Mouse (Mus musculus): ENCODE data around the gene Tcte2.

Gene Tcte2

DNA sequence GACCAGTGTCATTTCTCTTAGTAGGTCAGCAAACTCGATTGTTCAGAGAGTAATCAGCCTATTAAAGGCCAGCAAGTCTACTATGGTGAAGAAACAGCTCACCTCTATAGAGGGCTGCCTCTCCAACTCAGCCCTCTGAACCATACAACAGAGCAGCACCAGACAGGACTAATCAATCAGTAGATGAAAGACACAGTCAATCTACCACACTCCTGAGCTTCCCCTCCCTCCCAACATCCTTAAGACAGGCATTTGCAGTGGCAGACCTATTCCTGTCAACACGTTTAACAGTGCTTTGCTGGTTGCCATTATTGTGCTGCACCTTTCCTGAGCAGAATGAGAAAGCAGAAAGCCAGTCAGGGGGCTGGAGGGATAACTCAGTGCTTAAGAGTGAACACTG, 16.3 kb downstream of the Tcte2 start:
- peak in 1 of 2 experiments; percentile 36 for DNase-seq (ENCODE audit: low spot score in 2 of 2)

DNA sequence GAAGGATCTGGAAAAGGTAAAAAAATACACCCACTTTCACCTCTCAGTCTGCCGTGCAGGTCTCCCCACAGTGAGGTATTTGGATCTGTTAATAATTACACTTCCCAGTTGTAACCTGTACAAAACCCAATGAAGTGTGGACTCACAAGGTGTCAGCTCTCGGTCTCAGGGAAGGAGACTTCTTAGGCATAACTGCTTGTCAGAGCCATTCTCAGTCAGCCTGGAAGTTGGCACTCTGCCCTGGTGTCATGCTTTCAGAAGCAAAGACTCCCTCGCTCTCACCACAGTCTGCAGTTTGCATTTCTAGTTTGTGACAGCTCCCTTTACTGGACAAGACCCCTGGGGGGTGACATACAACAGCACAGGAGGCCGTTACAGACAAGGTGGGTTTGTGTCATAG, 16.8 kb downstream of the Tcte2 start:
- peak in 1 of 2 experiments; percentile 69 for DNase-seq (ENCODE audit: low spot score in 2 of 2)

DNA sequence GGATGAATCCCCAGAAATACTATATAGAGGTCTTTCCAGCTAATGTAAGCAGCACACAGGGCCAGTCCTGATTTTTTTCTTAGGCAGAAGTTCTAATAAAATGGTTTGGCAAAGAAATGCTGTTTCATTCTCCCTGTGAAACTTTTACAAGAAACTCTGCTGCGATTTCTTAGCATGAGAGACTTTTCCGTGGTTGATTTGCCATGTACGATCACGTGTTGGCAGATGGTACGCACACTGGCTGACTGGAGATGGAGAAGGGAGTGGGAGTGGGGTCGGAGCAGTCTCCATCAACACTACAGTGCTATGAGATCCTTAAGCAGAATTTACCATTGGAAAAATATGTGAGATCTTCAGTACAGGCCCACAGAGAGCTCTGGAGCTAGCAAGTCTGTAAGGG, 17.4 kb downstream of the Tcte2 start:
- DNase-seq (ENCODE audit: low spot score in 2 of 2) = peak in 1 of 2 experiments; percentile 45

DNA sequence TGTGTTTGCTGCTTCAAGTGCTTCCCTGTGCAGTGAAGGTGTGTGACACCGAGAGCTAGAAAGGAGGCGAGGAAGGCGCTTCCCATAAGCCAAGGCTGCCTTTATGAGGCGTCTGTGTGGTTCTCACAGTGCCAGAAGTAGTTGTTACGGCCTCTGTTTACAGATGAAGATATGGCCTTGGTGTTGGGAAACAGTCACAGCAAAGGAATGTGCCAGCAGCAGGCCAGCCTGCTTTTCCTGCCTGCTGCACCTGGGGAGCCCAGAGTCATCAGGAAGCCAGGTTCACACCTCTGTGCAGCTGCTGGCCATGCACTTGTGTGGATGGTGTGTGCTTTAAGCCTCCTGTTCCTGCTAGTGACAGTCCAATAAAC, 17.9 kb downstream of the Tcte2 start:
- peak; percentile 42 to 59 for DNase-seq (ENCODE audit: low spot score in 2 of 2)

DNA sequence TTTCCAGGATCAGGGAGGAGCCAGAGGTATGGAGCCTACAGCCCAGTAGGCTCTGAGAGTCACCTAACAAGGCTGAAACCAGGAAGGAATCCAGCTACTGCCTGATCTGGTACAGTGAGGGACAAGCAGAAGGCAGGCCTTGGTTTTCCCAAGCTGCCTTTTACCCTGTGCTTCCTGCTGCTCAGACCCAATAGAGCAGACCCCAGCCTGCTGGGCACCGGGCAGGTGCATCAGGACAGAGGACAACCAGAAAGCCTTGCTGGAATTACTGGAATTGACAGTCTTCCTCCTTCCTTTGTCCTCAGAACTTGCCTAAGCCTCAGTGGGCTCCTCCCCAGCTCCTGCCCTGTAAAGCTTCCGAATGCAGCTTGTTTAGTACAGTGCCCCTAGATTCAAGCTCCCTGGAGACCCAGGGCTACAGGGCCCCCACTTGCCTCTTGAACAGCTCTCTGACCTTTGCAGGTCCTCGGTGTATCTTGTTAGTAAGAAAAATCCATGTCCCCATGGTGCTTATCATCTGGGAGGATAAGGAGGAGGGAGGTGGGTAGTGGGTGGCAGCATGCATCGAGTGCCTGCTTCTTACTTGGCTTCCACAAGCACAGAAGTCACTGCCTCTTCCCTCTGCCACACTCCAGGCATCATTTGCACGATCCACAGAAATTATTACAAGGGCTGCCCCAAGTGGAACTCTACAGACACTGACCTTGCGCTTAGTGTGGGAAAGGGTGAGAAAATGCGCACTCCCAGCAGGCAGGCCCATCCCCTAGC, 18.5 kb downstream of the Tcte2 start:
- peak in 1 of 2 experiments; percentile 39 for DNase-seq (ENCODE audit: low spot score in 2 of 2)

DNA sequence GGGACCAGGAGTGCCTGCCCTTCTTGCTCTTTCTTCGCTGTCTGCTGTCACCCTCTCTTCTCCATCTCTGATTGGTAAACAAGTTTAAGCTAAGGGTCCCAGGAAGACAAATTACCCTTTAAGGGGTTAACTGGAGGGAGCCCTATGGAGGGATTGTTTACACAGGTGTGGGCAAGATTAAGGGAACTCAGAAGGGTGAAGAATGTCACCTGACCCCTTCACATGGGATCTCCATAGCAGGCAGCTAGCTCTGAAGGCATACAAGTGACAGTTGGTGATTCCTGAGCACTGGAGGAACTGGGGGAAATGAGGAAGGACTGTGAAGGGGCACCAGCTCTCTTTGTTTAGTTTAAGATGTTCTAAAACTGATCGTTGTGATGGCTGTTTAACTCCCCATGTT, 19.3 kb downstream of the Tcte2 start:
- DNase-seq (ENCODE audit: low spot score in 2 of 2) = no peak

DNA sequence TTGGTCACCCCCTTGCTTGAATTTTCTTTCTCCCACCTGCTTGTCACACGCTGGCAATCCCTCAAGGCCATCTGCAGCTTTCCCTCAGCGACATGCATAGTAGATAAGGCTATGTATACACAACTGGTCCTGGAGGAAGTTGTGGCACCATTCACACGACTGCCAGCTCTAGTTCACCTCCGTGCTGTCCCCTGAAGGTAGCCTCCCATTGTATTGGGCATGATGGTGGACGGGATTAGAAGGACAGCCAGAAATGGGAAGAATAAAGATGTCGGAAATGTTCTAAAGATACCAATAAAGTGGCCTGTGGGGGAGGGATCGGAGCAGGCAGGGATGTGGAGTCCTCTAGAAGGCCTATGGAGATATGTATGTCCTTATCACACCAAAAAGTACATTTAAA, 20.0 kb downstream of the Tcte2 start:
- DNase-seq (ENCODE audit: low spot score in 2 of 2) = peak in 1 of 2 experiments; percentile 44

DNA sequence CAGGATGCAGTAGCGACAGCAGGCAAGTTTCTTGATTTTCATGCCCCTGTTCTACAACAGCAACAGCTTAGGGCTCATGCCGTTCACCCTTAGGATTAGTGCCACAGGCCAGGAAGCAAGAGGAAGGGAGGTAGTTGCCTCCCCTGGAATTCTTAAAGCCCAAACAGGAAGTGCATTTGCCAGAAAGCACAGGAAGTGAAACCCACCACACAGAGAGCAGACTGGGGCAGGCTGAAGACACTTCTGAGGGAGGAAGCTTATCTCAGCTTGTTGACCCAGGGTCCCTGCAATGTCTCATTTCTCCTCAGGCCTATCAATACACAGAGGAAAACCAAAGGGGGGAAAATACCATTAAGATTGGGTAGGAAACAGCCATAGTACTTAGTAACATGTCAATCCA, 20.8 kb downstream of the Tcte2 start:
- peak in 1 of 2 experiments; percentile 35 for DNase-seq (ENCODE audit: low spot score in 2 of 2)

DNA sequence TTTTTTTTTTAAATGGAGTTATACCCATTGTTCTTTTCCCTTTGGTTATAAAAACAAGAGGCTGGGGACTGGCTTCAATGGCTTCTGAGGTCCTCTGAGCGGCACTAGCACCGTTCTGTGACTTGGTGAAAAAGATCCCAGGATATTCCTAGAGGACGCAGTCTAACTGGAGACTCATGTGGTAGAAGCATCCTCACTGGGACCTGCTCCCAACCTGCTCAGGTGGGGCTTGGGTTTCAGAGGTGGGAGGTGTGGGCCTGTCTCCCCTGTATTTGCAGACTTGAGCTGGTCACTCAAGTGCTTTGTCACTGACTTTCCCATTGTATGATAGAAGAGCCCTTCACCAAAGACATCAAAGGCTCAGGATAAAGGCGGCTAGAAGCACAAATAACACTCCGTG, 21.6 kb downstream of the Tcte2 start:
- peak in 1 of 2 experiments; percentile 50 for DNase-seq (ENCODE audit: low spot score in 2 of 2)

DNA sequence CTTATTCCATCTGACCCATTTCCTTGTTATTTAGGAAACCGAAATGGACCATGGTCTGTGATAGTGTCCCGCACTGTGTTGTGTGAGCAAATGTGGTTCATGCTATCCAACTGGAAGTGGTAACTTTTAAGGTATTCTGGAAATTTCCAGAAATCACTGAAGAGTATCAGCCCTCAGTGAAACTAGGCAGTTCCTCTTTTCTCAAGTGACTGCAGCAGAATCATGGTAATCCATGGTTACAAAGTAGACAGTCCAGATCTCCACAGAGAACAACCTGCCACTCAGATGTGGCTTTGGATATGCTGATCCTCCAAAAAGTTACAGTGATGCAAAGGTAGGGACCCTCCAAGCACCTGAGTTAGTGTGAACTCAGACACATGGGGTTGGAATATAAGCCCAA, 22.7 kb downstream of the Tcte2 start:
- DNase-seq (ENCODE audit: low spot score in 2 of 2) = no peak

DNA sequence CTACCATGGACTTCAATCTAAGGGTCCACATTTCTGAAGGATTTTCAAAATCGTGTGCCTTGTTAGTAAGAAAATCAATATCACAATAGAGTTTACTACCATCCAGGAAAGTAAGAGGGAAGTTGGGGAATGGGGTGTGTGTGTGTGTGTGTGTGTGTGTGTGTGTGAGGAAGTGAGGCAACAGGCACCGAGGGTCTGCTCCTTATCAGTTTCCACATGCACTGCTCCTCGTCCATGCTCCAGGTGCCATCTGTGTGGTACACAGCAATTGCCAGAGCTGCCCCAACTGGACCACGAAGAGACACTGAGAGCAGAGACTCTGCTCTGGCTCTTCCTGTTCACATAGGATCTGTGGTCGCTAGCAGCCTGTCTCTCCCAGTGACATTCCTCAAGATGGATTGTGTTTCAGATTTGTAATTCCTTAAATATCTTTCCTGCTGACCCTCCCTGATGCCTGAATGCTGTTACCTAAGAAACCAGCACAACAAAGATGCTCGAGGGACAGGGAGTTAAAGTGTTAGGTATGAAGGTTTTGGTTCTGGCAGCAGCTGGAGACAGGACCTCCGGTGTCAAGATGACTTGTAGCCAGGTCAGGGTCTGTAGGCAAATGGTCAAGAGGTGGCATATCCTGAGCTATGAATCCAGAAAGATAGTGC, 23.4 kb downstream of the Tcte2 start:
- DNase-seq (ENCODE audit: low spot score in 2 of 2) = no peak

DNA sequence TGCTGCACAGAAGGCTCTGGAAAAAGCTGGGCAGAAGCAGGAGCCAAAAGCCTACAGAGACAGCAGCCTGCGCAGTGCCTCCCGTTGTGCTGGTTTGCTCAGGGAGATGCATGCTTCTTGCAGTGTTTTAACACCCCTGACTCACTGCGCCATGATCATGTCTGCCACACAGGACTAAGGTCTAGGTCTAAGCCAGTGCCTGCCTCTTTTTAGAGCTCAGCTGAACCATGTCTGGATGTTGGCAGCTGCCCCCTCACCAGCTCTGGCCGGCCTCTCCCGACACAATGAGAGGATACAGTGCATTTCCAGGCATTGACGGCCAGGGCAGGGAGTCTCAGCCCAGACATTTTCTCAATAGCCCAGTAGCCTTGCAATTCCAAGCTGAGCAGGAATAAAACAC, 24.3 kb downstream of the Tcte2 start:
- DNase-seq (ENCODE audit: low spot score in 2 of 2) = no peak

DNA sequence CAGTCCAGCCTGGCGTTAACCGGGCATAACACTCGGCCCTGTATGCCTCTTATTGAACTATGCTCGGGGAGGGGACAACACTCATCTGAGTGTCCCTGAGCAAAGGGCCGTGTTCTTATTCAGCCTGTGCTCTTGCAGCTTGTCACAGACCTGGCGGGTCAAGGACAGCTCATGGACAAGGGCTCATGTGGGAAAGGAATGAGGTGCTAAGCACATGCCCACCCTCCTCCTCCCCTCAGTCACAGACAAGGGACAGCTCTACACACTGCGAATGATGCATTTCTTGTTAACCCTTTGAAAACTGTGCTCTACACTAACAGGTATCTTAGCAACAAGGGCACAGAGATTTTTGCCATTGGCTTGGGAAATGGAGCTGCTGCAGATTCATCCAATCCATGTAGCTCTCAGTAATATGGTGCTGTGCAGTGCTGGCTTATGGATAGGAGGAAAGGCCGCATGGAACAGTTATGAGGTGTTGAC, 25.8 kb downstream of the Tcte2 start:
- no peak for DNase-seq (ENCODE audit: low spot score in 2 of 2)

DNA sequence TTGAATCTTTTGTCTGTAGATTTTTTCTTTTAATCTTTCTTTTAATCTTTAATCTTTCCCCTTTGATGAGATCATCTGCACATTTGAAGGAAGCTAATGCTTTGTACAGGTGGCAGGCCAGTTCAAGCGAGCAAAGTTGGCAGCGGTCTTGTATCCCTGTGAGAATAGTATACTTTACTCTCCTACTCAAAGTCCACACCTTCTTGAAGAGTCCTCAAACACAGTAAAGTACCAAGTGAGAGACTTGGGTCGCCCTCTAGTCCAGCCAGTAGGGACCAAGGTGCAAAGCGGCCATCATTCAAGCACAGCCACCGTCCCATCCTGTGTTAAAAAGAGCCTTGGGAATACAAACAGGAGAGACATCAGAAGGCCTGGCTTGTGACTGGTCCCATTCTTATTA, 26.6 kb downstream of the Tcte2 start:
- no peak for DNase-seq (ENCODE audit: low spot score in 2 of 2)

DNA sequence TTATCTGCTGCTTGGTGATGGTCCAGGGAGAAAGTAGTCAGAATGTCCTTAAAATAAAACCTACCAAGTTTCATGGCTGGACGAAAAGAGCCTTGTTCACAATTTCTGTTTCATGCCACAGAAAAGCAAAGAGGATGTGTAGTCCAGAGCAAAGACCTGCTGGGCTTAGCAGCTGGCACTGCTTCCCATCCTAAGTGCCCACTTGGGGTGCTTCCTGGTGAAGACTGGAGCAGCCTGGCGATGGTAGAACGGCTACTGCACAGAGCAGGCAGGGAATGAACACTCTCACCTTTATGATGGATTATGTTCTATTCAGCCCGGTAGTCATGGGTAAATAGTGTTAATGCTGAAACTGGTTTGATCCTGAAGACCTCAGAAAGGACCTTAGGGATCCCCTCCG, 27.7 kb downstream of the Tcte2 start:
- DNase-seq (ENCODE audit: low spot score in 2 of 2) = no peak

DNA sequence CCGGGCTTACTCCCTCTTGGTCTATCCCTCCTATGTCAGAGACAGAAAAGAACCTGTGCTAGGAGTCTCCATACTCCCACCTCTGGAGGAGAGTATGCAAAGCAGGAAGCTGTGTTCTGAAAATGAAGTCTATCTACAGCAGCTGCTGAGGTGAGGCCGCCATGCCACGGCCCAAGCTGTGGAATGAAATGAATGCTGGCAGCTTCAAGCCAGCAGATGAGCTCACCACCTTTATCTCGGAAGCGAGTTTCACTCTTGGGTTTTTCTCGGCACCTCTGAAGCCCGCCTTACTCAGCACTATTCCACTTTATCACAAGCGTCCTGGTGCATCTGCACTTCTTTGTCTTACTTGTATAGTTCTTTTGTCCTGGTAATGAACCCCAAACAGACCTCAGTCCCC, 28.9 kb downstream of the Tcte2 start:
- no peak for DNase-seq (ENCODE audit: low spot score in 2 of 2)

DNA sequence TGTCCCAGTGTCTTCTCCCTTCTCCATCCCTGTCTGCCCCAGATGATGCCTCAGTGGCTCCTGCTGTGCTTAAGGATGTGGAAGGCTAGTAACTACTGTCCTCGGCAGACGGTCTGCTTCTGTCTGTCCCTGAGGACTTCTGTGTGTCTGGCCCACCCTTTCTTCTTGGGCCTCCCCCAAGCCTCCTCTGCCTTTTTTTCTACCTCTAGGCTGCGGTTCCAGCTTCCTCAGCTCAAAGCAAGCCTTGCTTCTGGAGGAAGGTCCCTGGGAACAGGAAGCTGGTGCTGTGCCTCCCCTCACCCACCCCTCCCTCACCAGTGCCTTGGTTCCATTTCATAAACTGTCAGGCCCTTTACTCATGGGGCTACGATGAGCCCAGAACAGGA, 29.9 kb downstream of the Tcte2 start:
- DNase-seq (ENCODE audit: low spot score in 2 of 2) = no peak

DNA sequence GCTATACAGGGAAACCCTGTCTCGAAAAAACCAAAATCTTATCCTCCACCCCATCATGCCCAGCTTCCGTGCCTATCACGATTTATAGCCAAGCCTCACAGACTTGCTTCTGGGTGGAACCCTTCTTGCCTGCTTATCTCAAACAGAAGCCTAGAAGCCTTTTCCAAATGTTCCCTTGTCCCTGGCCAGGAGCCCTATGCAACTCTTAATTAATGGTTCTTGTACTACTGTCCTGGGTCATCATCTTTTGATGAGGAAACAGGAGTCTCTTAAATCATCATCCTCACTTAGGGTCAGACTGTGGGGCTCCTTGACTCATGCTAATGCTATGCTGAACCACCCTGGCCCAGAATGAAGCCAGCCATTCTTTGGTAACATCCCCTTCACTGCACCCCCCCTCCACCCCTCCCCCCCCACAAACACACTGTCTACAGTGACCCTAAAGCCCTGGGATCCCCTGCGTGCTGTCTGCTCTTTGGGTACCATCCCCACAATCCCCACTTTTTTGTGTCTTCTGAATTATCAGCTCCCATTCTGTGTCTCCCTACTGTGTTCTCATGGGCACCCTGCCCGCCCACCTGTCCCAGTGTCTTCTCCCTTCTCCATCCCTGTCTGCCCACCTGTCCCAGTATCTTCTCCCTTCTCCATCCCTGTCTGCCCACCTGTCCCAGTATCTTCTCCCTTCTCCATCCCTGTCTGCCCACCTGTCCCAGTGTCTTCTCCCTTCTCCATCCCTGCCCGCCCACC, 30.5 kb downstream of the Tcte2 start:
- no peak for DNase-seq (ENCODE audit: low spot score in 2 of 2)

DNA sequence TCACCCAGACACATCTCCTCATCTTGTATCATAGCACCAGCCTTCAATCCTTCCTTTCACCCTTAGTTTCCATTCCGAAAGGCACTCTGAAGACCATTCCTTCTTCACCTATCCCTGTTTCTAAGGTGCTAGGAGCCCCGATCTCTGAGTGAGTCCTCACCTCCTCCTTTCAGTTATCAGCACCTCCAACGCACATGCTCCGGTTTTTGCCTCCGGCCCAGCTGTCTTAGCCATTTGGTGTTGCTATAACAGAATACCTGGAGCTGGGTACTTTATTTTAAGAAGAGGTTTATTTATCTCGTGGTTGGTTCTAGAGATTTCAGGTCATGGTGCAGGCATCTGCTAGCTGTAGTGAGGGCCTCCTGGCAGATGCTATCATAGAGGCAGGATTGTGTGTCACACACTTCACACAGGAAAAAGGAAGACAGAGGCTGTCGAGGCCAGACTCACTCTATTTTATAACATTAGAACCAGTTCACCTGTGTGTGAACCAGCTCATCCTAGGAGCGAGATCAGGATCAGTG, 34.7 kb downstream of the Tcte2 start:
- DNase-seq (ENCODE audit: low spot score in 2 of 2) = no peak

DNA sequence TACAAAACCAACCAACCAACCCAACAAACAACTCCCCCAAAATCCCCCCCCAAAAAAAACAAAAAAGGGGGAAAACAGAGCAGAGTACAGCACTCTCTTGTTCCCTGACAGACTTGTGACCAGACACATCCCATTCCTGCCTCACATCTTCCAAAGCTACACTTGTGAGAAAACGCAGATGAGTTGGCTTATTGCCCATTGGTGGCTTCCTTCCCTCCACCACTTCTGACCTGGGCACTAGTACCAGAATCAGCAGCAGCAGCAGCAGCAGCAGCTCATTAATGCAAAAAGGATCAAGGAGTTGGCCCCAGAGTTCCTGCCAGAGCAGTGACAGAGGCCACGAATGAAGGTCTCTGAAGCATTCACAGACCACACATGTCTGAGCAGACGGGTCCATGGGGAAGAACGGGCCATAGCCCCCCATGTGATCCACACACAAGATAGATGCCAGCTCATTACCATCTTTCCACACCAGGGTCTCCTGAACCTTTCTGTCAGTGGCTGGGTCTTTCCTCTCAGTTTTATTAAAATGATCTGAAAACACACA, 36.5 kb downstream of the Tcte2 start:
- no peak for DNase-seq (ENCODE audit: low spot score in 2 of 2)

DNA sequence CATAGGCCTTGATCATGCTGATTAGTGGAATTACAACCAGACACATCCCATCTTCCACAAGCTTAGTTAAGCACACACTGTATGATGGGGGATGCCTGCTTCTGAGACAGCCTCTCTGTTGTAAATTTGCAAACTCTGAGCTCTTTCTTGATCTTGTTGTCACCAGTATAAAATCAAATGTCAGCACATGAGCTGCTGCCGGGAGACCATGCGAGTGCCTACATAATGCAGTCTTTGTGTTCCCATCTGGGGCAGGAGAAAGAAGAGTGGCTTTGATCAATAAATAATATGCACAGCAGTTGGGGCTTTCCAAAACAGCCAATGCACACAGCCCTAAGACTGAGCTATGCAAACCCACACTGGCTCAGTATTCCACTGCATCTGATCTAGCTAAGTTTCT, 39.2 kb downstream of the Tcte2 start:
- no peak for DNase-seq (ENCODE audit: low spot score in 2 of 2)

DNA sequence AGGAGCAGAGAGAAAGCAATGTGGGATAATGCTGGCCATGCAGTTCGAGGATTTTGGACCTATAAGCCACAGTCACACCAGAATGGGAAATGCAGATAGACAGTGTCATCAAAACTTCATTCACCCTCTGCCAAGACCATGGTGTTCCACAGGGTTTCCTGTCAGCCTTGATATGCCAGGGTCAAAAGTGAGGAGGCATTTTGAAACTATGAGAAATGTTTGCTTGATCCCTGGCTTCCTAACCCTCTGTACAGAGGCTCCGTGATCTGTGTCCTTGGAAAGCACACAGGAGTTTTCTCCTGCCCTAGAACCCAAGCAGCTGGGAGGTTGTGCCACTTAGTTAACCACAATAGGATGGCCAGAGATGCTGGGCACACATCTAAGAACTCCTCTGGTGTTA, 40.3 kb downstream of the Tcte2 start:
- no peak for DNase-seq (ENCODE audit: low spot score in 2 of 2)

Data from urinary bladder, postnatal 4 days (tissue).